Mouse (Mus musculus) ES-Bruce4 (cell line): ENCODE measurements around the gene Ptprd.

Experiments used
- CTCF ChIP-seq: IDR thresholded peaks from one replicate; pipeline ENCODE4 v1.8.1; 2011; ENCODE audit warnings: low read depth, low read length
- POLR2A ChIP-seq: IDR thresholded peaks from one replicate; pipeline ENCODE4 v1.8.1; 2011; ENCODE audit warnings: low read length; ENCODE audit not compliant: insufficient read depth

GRCm38 (mm10) chr4:76621740-76622139, 1590.0 kb downstream of the Ptprd start:
- TF ChIP-seq CTCF (no peak), POLR2A (no peak)
